Mouse (Mus musculus): ENCODE measurements around the gene Cand1.

DNA sequence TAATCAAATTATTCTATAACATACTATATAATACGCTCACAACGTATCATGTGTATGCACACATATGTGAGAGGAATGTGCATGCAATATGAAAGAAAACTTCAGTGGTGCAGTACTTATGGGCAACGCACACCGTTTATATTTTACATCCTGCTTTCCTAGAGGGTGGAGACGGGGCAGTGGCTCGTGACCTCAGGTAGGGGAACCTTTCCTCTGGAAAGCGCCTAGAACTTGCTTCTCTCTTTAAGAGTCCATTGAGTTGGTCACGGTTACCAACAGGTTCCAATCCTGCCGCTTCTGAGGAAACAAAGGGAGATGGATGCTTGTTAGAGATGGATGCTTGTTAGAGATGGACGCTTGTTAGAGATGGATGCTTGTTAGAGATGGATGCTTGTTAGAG, 31.2 kb upstream of the Cand1 start:
- TF ChIP-seq POLR2A (IDR thresholded peaks at IDR 0.05; ENCODE audit: borderline replicate concordance, insufficient read depth, low read length) (no peak), CTCF (IDR thresholded peaks at IDR 0.05; ENCODE audit: borderline replicate concordance, insufficient read depth, low read depth, low read length) (no peak)

Data from cerebellum, adult 2 months (tissue).